Mouse (Mus musculus) liver, embryonic 16.5 days (tissue): ENCODE results near the gene Olfr1247. TPM values are rescaled to one million over a fixed set of nuclear protein-coding genes. Genes with fewer than 3 reads are reported as not detected.
"Not testable (repeated sequence)": the region's sequence is repeated elsewhere in the genome, so short reads cannot be mapped to it uniquely, and the experiment has no call there.

Experiments
- ATAC-seq: fragments of 200-750 bp; cut with Nextera tagmentation; 2 replicates; pipeline ENCODE4 v1.8.0; 2017; ENCODE audit warnings: low read depth, mild to moderate bottlenecking, moderate number of reproducible peaks, moderate library complexity
- H3K27ac ChIP-seq: fragments of 300-500 bp; sonication (generic); 2 replicates; pipeline ENCODE4 v1.5.1; 2014; ENCODE audit warnings: mild to moderate bottlenecking, low read length
- H3K27me3 ChIP-seq: fragments of 300-500 bp; sonication (generic); 2 replicates; pipeline ENCODE4 v1.6.1; 2014; ENCODE audit warnings: low read depth, low read length, mixed read lengths; ENCODE audit not compliant: control insufficient read depth, insufficient read depth
- H3K36me3 ChIP-seq: fragments of 300-500 bp; sonication (generic); 2 replicates; pipeline ENCODE4 v1.6.1; 2014; ENCODE audit warnings: mild to moderate bottlenecking; ENCODE audit not compliant: control insufficient read depth, insufficient read depth
- H3K4me1 ChIP-seq: fragments of 300-500 bp; sonication (generic); 2 replicates; pipeline ENCODE4 v1.6.1; 2014; ENCODE audit warnings: low read depth, low read length, mixed read lengths; ENCODE audit not compliant: control insufficient read depth
- H3K4me2 ChIP-seq: fragments of 300-500 bp; sonication (generic); 2 replicates; pipeline ENCODE4 v1.6.1; 2014; ENCODE audit warnings: low read depth, low read length, mixed read lengths
- H3K4me3 ChIP-seq: fragments of 300-500 bp; sonication (generic); 2 replicates; pipeline ENCODE4 v1.5.1; 2014; ENCODE audit warnings: low read depth, mild to moderate bottlenecking, low read length
- H3K9ac ChIP-seq: fragments of 300-500 bp; sonication (generic); 2 replicates; pipeline ENCODE4 v1.6.1; 2014; ENCODE audit warnings: low read depth, low read length
- H3K9me3 ChIP-seq: fragments of 300-500 bp; sonication (generic); replicated peaks from 2 replicates; pipeline ENCODE4 v1.6.1; 2016; ENCODE audit warnings: low read length; ENCODE audit not compliant: control insufficient read depth
- WGBS: fragments of 180-500 bp; shearing (Covaris S2); extraction: QIAGEN DNeasy Blood & Tissue Kit; methylation state at CpG from one replicate; pipeline ENCODE4 v1.1.7; 2014; ENCODE audit not compliant: insufficient replicate concordance; 5-methylcytosine and 5-hydroxymethylcytosine counted together
- polyA plus RNA-seq: library from polyadenylated mRNA; unstranded; fragments of >200 nt; fragmentation: Nextera tagmentation; extraction: Ambion mirVana; gene quantifications from 2 replicates; pipeline ENCODE4 v1.2.1, GENCODE M21; 2015

Olfr1247 gene
- polyA plus RNA-seq: not detected in 2 replicates

GRCm38 (mm10) chr2:89614030-89614429 lies at the start of gene Olfr1247:
Olfr1247 (minus strand) TSS chr2:89614130.
- Histone ChIP-seq H3K9ac (no peak within 1 kb of the TSS), H3K4me2 (no peak within 1 kb of the TSS), H3K36me3 (no peaks in the 10 kb centered on the region), H3K4me1 (no peaks in the 10 kb centered on the region), H3K9me3 (no peaks in the 10 kb centered on the region), H3K4me3 (no peak within 1 kb of the TSS), H3K27ac (no peak within 1 kb of the TSS), H3K27me3 (no peaks in the 10 kb centered on the region)
- ATAC-seq: no peak
- WGBS: 75% methylated on average over 2 of the region's 2 CpGs

- no peak within 1 kb of the TSS for H3K4me3 ChIP-seq
- no peak within 1 kb of the TSS for H3K27ac ChIP-seq
- H3K4me2 ChIP-seq: no peak within 1 kb of the TSS
- ATAC-seq: no peak
- H3K9ac ChIP-seq: no peak within 1 kb of the TSS
- no peaks in the 10 kb centered on the region for H3K36me3 ChIP-seq
- no peaks in the 10 kb centered on the region for H3K27me3 ChIP-seq
- no peaks in the 10 kb centered on the region for H3K4me1 ChIP-seq
- no peaks in the 10 kb centered on the region for H3K9me3 ChIP-seq
Measured at GRCm38 (mm10) chr2:89661367-89661766, 47.4 kb upstream of the Olfr1247 start, which contains the start of gene Olfr1250. Olfr1250 (minus strand) TSS chr2:89661467.

- Histone ChIP-seq H3K9me3 (no peaks in the 10 kb centered on the region), H3K9ac (no peak within 1 kb of the TSS), H3K36me3 (no peaks in the 10 kb centered on the region), H3K4me3 (no peak within 1 kb of the TSS), H3K4me1 (no peaks in the 10 kb centered on the region), H3K27ac (no peak within 1 kb of the TSS), H3K27me3 (no peaks in the 10 kb centered on the region), H3K4me2 (no peak within 1 kb of the TSS)
- no peak for ATAC-seq
- WGBS: 60% methylated on average over 2 of the region's 2 CpGs
Measured at GRCm38 (mm10) chr2:89634883-89635282, 21.0 kb upstream of the Olfr1247 start, which contains the start of gene Olfr1249. Olfr1249 (minus strand) TSS chr2:89634983.

GRCm38 (mm10) chr2:89618145-89618544 lies 4.2 kb upstream of the Olfr1247 start, which contains the start of gene Olfr1248:
Olfr1248 (minus strand) TSS chr2:89618245.
- 79% methylated on average over 1 of the region's 1 CpGs for WGBS
- H3K27me3 ChIP-seq, ATAC-seq, H3K4me3 ChIP-seq, H3K4me1 ChIP-seq, H3K36me3 ChIP-seq, H3K4me2 ChIP-seq, H3K9ac ChIP-seq, H3K9me3 ChIP-seq, H3K27ac ChIP-seq: not testable (repeated sequence)

- 40% methylated on average over 2 of the region's 2 CpGs for WGBS
- no peaks in the 10 kb centered on the region for H3K4me1 ChIP-seq
- H3K27me3 ChIP-seq: no peaks in the 10 kb centered on the region
- no peaks in the 10 kb centered on the region for H3K36me3 ChIP-seq
- ATAC-seq: no peak
- H3K9ac ChIP-seq: no peak within 1 kb of the TSS
- no peak within 1 kb of the TSS for H3K4me2 ChIP-seq
- no peaks in the 10 kb centered on the region for H3K9me3 ChIP-seq
- H3K4me3 ChIP-seq: no peak within 1 kb of the TSS
- no peak within 1 kb of the TSS for H3K27ac ChIP-seq
Measured at GRCm38 (mm10) chr2:89593057-89593456, 20.9 kb downstream of the Olfr1247 start, which contains the start of gene Olfr1246. Olfr1246 (minus strand) TSS chr2:89593157.

GRCm38 (mm10) chr2:89578347-89578746 lies 35.6 kb downstream of the Olfr1247 start, which contains the start of gene Olfr1245:
Olfr1245 (minus strand) TSS chr2:89578447.
- WGBS: 52% methylated on average over 1 of the region's 1 CpGs

GRCm38 (mm10) chr2:89562706-89563105 lies 51.2 kb downstream of the Olfr1247 start:
- H3K9me3 ChIP-seq, H3K4me2 ChIP-seq, H3K27ac ChIP-seq, H3K36me3 ChIP-seq, H3K27me3 ChIP-seq, H3K9ac ChIP-seq, H3K4me3 ChIP-seq, H3K4me1 ChIP-seq, ATAC-seq: not testable (repeated sequence)
- 34% methylated on average over 2 of the region's 2 CpGs for WGBS

More at GRCm38 (mm10) chr2:89578347-89578746, 35.6 kb downstream of the Olfr1247 start, which contains the start of gene Olfr1245:
- Histone ChIP-seq H3K36me3 (no peaks in the 10 kb centered on the region), H3K27me3 (no peaks in the 10 kb centered on the region), H3K27ac (no peak within 1 kb of the TSS), H3K4me2 (no peak within 1 kb of the TSS), H3K4me1 (no peaks in the 10 kb centered on the region), H3K9me3 (no peaks in the 10 kb centered on the region), H3K4me3 (no peak within 1 kb of the TSS), H3K9ac (no peak within 1 kb of the TSS)
- no peak for ATAC-seq

Other genes starting within 250 kb of the Olfr1247 start
- gene Olfr1234, start 249.3 kb downstream of the Olfr1247 start, polyA plus RNA-seq: not detected in 2 replicates
- not detected in 2 replicates for gene Olfr1238, start 204.5 kb downstream of the Olfr1247 start, polyA plus RNA-seq
- gene Olfr1239, start 193.7 kb downstream of the Olfr1247 start, polyA plus RNA-seq: not detected in 2 replicates
- gene Olfr1240, start 171.1 kb downstream of the Olfr1247 start, polyA plus RNA-seq: not detected in 2 replicates
- gene Olfr1241, start 127.0 kb downstream of the Olfr1247 start, polyA plus RNA-seq: not detected in 2 replicates
- gene Olfr1242, start 115.8 kb downstream of the Olfr1247 start, polyA plus RNA-seq: not detected in 2 replicates
- gene Olfr1243, start 82.6 kb downstream of the Olfr1247 start, polyA plus RNA-seq: not detected in 2 replicates
- not detected in 2 replicates for gene Olfr1245, start 35.7 kb downstream of the Olfr1247 start, polyA plus RNA-seq
- gene Olfr1246, start 21.0 kb downstream of the Olfr1247 start, polyA plus RNA-seq: not detected in 2 replicates
- gene Olfr1248, start 4.1 kb upstream of the Olfr1247 start, polyA plus RNA-seq: not detected in 2 replicates
- not detected in 2 replicates for gene Olfr1249, start 20.9 kb upstream of the Olfr1247 start, polyA plus RNA-seq
- gene Olfr1250, start 47.3 kb upstream of the Olfr1247 start, polyA plus RNA-seq: not detected in 2 replicates
- not detected in 2 replicates for gene Olfr1251, start 57.8 kb upstream of the Olfr1247 start, polyA plus RNA-seq
- not detected in 2 replicates for gene Olfr1252, start 110.9 kb upstream of the Olfr1247 start, polyA plus RNA-seq
- not detected in 2 replicates for gene Olfr1253, start 143.0 kb upstream of the Olfr1247 start, polyA plus RNA-seq
- gene Olfr1254, start 179.5 kb upstream of the Olfr1247 start, polyA plus RNA-seq: not detected in 2 replicates
- gene Olfr1255, start 197.9 kb upstream of the Olfr1247 start, polyA plus RNA-seq: not detected in 2 replicates
- not detected in 2 replicates for gene Olfr1256, start 227.4 kb upstream of the Olfr1247 start, polyA plus RNA-seq
- gene Olfr48, start 234.1 kb upstream of the Olfr1247 start, polyA plus RNA-seq: not detected in 2 replicates